Mouse (Mus musculus) bone marrow, adult 2 months (tissue): ENCODE results near the gene Fam76b.

Experiments used
- CTCF ChIP-seq: fragments of 200-500 bp; IDR thresholded peaks from 2 replicates; pipeline ENCODE4 v1.5.1; 2011; ENCODE audit warnings: low read length, control low read depth; ENCODE audit not compliant: control insufficient read depth, insufficient read depth
- POLR2A ChIP-seq: fragments of 200-500 bp; IDR thresholded peaks from 2 replicates; pipeline ENCODE4 v1.6.1; 2011; ENCODE audit warnings: low read depth, mild to moderate bottlenecking, control low read depth, low read length, borderline replicate concordance; ENCODE audit not compliant: control insufficient read depth

DNA sequence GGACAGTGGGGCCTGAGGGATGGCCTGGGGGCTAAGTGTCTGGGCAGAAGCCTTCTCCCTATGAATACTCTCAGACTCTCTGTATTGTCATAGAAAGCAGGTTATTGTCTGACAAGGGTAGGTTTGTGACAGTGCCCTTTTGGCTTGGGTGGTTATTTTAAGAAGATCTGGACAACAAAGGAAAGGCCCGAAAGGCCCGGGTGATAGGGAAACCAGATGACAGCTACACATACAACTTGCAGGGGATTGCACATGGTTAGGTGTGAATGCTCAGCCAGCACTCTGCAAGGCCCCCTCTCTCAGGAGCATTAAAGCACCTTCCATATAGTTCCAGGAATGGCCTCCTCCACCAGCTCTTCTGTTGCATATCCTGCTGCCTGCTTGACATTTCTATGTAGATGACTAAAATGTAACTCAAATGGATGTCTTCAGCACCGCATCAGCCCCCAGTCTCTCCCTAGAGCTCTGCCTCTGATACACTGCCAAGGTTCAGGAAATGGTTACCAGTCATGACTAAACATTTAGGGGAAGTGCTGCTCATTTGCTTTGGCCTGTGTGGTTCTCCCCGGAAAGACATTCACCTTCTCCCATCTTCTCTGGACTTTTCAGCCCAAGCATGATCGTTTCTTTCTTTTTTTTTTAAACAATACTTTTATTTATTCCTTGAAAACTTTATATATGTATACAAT is 76.7 kb downstream of the Fam76b start:
- TF ChIP-seq CTCF: no peak
- TF ChIP-seq POLR2A: no peak
